Mouse (Mus musculus) cerebellum, postnatal 36 days (tissue): Measurements from ENCODE around the gene Nyx.

Source experiments
- DNase-seq, 2 experiments: peaks; one replicate each; pipeline ENCODE4 v3.0.0; 2021 to 2022; ENCODE audit warnings: mixed read lengths in 2 of 2

Gene Nyx

DNA sequence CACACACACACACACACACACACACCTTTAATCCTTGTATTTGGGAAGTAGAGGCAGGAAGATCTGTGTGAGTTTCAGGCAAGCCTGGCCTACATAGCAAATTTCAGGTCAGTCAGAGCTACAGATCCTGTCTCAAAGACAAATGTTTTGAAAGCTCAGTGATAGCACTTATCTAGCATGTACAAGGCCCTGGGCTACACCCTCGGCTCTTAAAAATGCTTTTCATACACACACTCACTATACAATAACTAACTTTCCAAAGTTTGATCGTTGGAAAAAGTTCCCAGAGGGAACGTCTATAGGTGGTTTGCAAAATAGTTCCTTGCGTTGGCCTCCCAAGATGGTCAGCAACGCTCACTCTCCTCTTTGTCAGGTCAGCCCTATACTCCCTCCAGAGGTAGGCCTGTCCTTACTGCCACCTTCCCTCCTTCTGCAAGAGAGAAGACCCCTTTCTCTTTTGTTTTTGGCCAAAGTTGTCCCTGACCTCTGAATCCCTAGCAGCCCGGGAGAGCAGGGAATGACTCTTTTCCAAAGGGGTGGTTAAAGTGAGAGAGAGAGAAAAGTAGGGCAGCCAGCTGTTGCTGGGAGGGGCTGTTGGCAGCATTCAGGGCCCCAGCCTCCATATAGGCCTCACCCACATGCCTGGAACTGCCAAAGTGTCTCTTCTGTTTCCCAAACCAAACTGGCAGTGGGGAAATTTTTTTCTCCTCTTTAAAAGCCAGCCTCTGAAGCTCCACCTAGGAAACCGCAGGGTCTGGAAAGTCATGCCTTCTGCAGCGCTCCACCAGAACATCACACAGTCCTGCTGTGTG, 29.2 kb downstream of the Nyx start:
- DNase-seq: no peak

DNA sequence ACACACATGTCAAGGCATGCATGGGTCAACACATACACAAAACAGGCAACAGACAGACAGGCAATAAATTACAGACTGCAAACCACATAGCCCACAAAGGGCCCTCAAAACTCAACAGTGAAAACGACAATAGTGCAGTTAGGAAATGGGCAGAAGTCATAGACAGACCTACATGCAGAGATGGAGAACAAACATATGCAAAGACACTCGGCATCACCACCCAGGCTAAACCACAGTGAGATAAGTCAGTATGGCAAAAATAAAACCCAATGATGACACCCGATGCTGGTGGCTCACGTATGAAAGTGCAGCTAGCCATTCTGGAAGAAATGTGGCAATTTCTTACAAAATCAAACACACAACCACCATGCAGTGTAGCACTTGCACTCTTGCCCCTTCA, 34.4 kb downstream of the Nyx start:
- DNase-seq: no peak

DNA sequence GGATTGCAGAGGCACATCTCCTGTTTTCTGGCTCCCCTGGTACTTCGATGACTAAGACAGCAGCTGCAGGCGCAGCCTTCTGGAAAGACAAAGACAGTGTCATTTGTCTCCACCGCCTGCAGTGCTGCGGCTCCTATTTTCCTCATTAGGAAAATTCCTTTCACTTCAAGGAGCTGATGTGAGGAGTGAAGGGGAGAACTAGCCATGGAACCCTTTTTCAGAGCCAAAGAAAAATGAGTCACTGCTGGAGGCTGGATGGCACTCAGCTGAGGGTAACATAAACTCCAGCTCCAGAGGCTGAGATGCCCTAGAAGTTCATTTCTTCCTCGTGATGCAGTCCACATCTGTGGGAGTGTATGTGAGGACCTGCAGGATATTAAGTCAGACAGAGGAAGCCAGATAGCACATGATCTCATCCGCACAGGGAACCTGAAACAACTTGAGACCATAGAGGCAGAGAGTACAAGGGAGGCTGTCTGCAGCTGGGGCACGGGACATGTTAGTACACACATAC, 37.0 kb downstream of the Nyx start:
- no peak for DNase-seq

DNA sequence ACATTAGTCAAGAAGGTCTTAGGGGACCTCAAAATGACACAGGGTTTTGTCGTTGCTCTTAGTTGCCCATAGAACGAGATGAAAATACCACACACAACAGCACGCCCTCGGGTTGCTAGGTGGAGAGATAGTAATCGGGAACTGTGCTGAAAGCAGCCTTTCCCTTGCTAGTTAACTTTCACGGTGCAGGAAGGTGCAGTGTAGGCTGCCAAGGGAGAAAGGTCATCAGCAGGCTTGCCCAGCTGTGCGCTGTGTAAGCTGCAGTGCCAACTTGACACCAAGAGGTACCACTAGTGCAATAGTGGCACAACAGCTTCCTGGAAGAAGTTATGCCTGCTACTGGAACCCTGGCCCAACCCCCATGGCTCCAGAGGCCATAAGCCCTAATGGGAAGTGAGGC, 38.5 kb downstream of the Nyx start:
- no peak for DNase-seq

DNA sequence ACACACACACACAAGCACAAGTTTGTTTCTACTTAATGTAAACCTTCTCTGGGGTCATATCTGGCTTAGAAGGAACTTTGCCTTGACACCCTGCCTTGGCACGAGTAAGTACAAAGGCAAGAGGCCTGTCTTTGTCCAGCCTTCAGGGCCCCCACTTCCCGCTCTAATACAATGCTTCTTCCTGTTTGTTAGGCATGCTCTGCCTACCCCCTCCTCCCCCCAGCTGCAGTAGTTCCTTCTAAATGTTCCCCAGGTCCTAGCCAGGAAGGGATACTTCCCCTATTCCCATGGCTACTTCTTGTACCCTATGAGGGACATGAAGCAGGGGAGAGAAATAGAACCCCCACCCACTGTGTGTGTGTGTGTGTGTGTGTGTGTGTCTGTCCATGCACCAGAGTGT, 40.5 kb downstream of the Nyx start:
- no peak for DNase-seq

DNA sequence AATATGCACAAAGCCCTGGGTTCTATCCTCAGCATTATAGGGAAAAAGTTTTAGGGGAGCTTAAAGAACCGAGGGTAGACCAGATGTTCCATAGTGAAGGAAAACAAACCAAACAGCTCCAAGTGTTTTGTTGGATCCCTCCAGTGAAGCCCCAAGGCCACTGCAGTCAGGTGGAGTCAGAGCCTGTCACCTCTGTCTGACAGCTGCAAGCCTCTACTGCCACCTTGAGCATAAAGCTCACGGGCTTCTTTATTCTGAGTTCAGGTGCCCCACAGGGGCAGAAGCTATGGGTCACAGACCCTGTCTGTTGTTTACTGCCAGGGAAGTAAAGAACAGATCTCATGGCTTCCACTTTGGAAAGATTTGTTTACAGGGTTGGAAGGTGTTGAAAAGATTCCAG, 47.2 kb downstream of the Nyx start:
- no peak for DNase-seq

DNA sequence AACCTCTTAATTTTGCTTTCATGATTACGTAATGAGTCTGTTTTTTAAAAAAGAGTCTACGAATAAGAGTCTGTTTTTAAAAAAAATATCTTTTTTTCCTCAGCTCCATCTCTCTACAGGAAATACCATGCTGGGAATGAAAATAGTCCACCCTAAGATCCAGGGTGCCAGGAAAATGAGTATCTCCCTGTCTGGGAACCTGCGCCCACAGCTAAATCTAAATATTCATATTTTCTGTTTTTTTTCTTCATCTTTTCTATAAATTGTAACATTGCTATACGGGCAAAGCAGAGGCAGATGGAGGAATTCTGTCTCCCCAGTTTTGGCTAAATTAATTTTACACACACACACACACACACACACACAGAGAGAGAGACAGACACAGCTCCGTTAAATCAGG, 48.0 kb downstream of the Nyx start:
- DNase-seq: no peak

DNA sequence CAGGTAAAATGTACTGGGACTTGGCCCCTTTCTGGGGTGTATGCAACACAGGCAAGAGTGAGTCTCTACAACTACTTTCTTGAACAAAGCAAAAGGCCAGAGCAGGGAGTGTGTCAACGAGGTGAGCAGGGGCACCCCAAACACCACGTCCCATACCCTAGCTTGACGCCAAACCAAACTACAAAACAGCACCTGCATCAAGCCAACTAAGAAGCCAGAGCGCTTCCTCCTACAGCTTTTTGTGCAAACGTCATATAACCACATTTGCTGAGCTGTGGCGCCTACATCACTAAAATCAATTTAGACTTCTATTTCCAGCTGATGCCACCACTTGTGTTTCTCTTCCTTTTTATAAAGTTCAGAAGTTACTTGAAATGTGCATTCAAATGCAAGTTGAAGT, 50.5 kb downstream of the Nyx start:
- DNase-seq: no peak

DNA sequence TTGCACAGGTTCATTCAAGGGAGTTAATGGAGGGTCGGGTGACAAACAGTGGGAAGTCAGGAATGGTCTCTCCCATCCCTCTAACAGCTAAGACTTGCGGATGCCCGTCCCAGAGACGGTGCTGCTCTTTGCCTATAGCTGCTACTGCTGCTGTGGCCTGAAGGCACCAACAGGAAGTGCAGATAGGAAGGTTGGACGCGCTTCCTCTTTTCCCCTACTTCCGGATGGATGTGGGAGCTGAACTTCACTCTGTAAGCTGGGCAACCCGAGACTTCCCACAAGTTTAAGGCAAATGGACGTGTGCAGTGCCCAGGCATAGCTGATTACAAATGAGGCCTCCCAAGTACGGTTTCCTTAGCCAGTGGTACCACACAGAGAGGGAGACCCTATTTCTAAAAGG, 52.1 kb downstream of the Nyx start:
- DNase-seq: no peak

DNA sequence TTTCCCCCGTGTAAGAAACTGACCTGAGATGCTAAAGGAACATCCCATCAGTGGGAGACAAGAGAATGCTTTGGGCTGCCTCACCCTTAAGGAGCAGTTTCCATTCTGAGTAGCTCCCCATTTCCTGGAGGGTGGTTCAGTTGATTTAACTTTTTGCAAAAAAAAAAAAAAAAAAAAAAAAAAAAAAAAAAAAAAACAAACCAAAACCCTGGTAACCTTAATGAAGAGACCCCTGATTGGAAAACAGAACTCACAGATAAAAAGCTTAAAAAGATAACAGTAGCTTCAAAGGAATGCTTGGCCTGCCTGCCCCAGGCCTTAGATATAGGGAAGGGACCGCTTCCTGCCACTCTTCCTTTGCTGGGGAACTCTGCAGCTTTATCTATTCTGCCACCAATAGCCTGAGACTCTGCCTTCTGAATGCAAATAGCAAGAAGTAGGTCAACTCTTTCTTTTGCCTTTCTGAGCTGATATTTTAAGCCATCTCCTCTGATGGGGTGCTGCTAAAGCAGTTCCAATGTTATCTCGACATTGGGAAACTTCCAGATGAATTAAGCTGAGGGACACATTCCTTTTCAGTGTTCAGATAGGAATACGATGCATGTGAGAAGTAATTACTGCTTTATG, 53.0 kb downstream of the Nyx start:
- no peak for DNase-seq

DNA sequence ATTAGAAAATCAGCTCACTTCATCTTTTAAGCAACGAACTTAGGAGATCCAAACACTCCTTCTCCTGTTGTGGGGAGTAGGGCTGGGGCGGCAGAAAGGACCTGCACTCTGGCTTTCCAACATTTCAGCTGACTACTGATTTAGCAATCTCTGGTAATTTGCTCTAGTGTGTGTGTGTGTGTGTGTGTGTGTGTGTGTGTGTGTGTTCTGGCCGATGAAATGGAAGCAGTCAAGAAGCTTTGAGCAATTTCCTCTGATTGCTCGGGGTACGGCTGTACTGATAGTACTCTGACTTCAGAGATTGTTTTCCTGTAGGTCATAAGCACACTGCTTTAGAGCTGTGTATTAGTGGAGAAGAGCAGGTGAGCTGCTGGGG, 53.5 kb downstream of the Nyx start:
- DNase-seq: no peak

DNA sequence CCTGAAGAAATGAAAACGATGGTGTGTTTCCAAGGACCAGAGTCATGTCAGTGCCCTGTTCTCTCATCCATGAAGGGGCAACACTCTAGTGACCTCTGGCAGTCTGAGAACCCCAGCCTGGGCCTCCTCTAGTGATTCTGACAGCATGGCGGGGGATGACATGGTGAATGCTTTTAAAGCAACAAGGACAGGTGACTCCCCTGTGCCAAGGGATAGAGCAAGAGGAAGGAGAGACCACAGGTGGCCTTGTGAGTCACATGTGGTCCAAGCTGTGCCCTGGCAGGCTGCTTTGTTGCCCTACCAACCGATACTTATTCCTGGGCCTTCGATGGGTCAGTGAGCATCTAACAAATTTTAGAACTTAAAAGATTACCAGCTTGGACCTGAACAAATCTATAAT, 54.7 kb downstream of the Nyx start:
- DNase-seq: peak; percentile 24 to 40

DNA sequence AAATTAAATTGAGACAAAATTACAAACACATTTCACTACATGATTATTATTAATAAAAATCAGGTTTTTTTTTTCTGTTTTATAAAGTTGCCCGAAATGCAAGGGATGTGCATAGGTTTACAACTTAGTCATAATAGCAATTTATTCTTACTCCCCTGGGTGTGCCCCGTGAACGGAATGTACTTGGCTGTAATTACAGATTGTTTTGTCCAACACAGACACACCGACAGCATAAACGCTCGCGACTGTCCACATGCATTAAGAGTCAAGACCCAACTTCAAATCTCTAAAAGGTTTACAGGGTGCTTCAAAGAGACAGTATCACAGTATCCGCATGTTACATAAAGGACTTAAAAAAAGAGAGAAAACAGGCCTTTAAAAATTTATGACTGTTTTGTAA, 55.4 kb downstream of the Nyx start:
- DNase-seq: no peak
